Mouse (Mus musculus): Measurements from ENCODE around the gene Gng8. TPM values are rescaled to one million over a fixed set of nuclear protein-coding genes. Genes with fewer than 3 reads are reported as not detected.

Gng8 gene
- polyA plus RNA-seq, 2 experiments: 17.8 to 63.3 TPM

GRCm38 (mm10) chr7:16872478-16872877, 19.1 kb upstream of the Gng8 start:
- H3K9ac ChIP-seq (ENCODE audit: low read depth, low read length, severe bottlenecking): no peak overlapping the region
- H3K4me1 ChIP-seq (ENCODE audit: control insufficient read depth, insufficient read depth, low read length): peaks cover 7% of the 10 kb centered on the region; the same call in 1 of the 2 replicates
- no peak overlapping the region for H3K4me3 ChIP-seq (replicated peaks; ENCODE audit: low read length)
- no peaks in the 10 kb centered on the region for H3K27me3 ChIP-seq (ENCODE audit: control insufficient read depth, insufficient read depth, low read length)
- peaks cover 42% of the 10 kb centered on the region for H3K36me3 ChIP-seq (ENCODE audit: control insufficient read depth, insufficient read depth, low read length)
- ATAC-seq (ENCODE audit: low FRiP score, low read depth): no peak
- H3K4me2 ChIP-seq (replicated peaks; ENCODE audit: low read depth, low read length, severe bottlenecking): no peak overlapping the region
- no peak overlapping the region for H3K27ac ChIP-seq (replicated peaks; ENCODE audit: low read depth, low read length)
- H3K9me3 ChIP-seq (ENCODE audit: control insufficient read depth, low read length): no peaks in the 10 kb centered on the region
- no peak for DNase-seq (ENCODE audit: low spot score)
- TF ChIP-seq POLR2A (IDR thresholded peaks at IDR 0.05; ENCODE audit: borderline replicate concordance, extremely low read depth, insufficient read depth, insufficient read length): no peak
- 93% methylated on average over 9 of the region's 9 CpGs for whole genome bisulfite sequencing

DNA sequence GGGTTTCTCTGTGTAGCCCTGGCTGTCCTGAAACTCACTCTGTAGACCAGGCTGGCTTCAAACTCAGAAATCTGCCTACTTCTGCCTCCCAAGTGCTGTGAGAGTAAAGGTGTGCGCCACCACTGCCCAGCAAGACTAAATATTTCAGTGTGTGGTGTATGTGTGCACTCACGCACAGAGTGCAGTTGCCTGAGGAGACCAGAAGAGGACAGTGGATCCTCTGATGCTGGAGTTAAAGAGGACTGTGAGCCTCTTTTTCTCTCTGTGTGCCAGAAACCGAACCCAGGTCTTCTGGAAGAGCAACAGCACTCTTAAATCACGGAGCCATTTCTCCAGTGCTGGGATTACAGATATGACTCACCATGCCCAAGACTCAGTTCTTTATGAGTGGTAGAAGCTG, 18.2 kb upstream of the Gng8 start:
- Histone ChIP-seq H3K9ac (ENCODE audit: low read depth, low read length, severe bottlenecking) (no peak overlapping the region), H3K27ac (replicated peaks; ENCODE audit: low read depth, low read length) (no peak overlapping the region), H3K9me3 (ENCODE audit: control insufficient read depth, low read length) (no peaks in the 10 kb centered on the region), H3K27me3 (ENCODE audit: control insufficient read depth, insufficient read depth, low read length) (no peaks in the 10 kb centered on the region), H3K4me1 (ENCODE audit: control insufficient read depth, insufficient read depth, low read length) (peaks cover 7% of the 10 kb centered on the region; the same call in 1 of the 2 replicates), H3K36me3 (ENCODE audit: control insufficient read depth, insufficient read depth, low read length) (peaks cover 38% of the 10 kb centered on the region), H3K4me3 (replicated peaks; ENCODE audit: low read length) (no peak overlapping the region), H3K4me2 (replicated peaks; ENCODE audit: low read depth, low read length, severe bottlenecking) (no peak overlapping the region)
- 96% methylated on average over 4 of the region's 4 CpGs for WGBS
- no peak for ATAC-seq (ENCODE audit: low FRiP score, low read depth)
- DNase-seq (ENCODE audit: low spot score): no peak
- no peak for TF ChIP-seq POLR2A (IDR thresholded peaks at IDR 0.05; ENCODE audit: borderline replicate concordance, extremely low read depth, insufficient read depth, insufficient read length)

GRCm38 (mm10) chr7:16874190-16874589, 17.4 kb upstream of the Gng8 start:
- WGBS: 7% methylated on average over 17 of the region's 17 CpGs
- DNase-seq (ENCODE audit: low spot score): peak; percentile 75
- no peak overlapping the region for H3K9ac ChIP-seq (ENCODE audit: low read depth, low read length, severe bottlenecking)

GRCm38 (mm10) chr7:16874756-16875309, 16.8 kb upstream of the Gng8 start:
- H3K4me3 ChIP-seq (replicated peaks; ENCODE audit: low read length): peak overlapping the region; percentile 87
- TF ChIP-seq POLR2A (IDR thresholded peaks at IDR 0.05; ENCODE audit: borderline replicate concordance, extremely low read depth, insufficient read depth, insufficient read length): no peak
- WGBS: under 1% methylated on average over 33 of the region's 33 CpGs
- DNase-seq (ENCODE audit: low spot score) (peak; percentile 100), ATAC-seq (ENCODE audit: low FRiP score, low read depth) (peak; percentile 96)
- no peaks in the 10 kb centered on the region for H3K27me3 ChIP-seq (ENCODE audit: control insufficient read depth, insufficient read depth, low read length)
- peaks cover 36% of the 10 kb centered on the region for H3K36me3 ChIP-seq (ENCODE audit: control insufficient read depth, insufficient read depth, low read length)
- H3K4me1 ChIP-seq (ENCODE audit: control insufficient read depth, insufficient read depth, low read length): peaks cover 8% of the 10 kb centered on the region; the same call in 1 of the 2 replicates
- H3K27ac ChIP-seq (replicated peaks; ENCODE audit: low read depth, low read length): peak overlapping the region; percentile 86
- peak overlapping the region; percentile 80 for H3K4me2 ChIP-seq (replicated peaks; ENCODE audit: low read depth, low read length, severe bottlenecking)
- H3K9me3 ChIP-seq (ENCODE audit: control insufficient read depth, low read length): no peaks in the 10 kb centered on the region
- H3K9ac ChIP-seq (ENCODE audit: low read depth, low read length, severe bottlenecking): 0 out of 2 replicates have a peak overlapping the region, but pooled peaks have one; percentile 77

More at GRCm38 (mm10) chr7:16874190-16874589, 17.4 kb upstream of the Gng8 start:
- no peaks in the 10 kb centered on the region for H3K9me3 ChIP-seq (ENCODE audit: control insufficient read depth, low read length)
- H3K4me1 ChIP-seq (ENCODE audit: control insufficient read depth, insufficient read depth, low read length): peaks cover 7% of the 10 kb centered on the region; the same call in 1 of the 2 replicates
- no peaks in the 10 kb centered on the region for H3K27me3 ChIP-seq (ENCODE audit: control insufficient read depth, insufficient read depth, low read length)
- H3K36me3 ChIP-seq (ENCODE audit: control insufficient read depth, insufficient read depth, low read length): peaks cover 38% of the 10 kb centered on the region
- peak overlapping the region; percentile 86 for H3K27ac ChIP-seq (replicated peaks; ENCODE audit: low read depth, low read length)
- peak overlapping the region; percentile 87 for H3K4me3 ChIP-seq (replicated peaks; ENCODE audit: low read length)
- peak; percentile 43; the same call in 1 of the 2 replicates for TF ChIP-seq POLR2A (IDR thresholded peaks at IDR 0.05; ENCODE audit: borderline replicate concordance, extremely low read depth, insufficient read depth, insufficient read length)
- ATAC-seq (ENCODE audit: low FRiP score, low read depth): no peak
- peak overlapping the region; percentile 46 for H3K4me2 ChIP-seq (replicated peaks; ENCODE audit: low read depth, low read length, severe bottlenecking)

- no peaks in the 10 kb centered on the region for H3K27me3 ChIP-seq (ENCODE audit: control insufficient read depth, insufficient read depth, low read length)
- H3K27ac ChIP-seq (replicated peaks; ENCODE audit: low read depth, low read length): peak within 1 kb of the TSS; percentile 86
- 0% methylated on average over 1 of the region's 1 CpGs for WGBS
- ATAC-seq (ENCODE audit: low FRiP score, low read depth) (no peak), DNase-seq (ENCODE audit: low spot score) (no peak)
- H3K4me2 ChIP-seq (replicated peaks; ENCODE audit: low read depth, low read length, severe bottlenecking): peak within 1 kb of the TSS; percentile 80
- no peaks in the 10 kb centered on the region for H3K9me3 ChIP-seq (ENCODE audit: control insufficient read depth, low read length)
- no peak for TF ChIP-seq POLR2A (IDR thresholded peaks at IDR 0.05; ENCODE audit: borderline replicate concordance, extremely low read depth, insufficient read depth, insufficient read length)
- peaks cover 33% of the 10 kb centered on the region for H3K36me3 ChIP-seq (ENCODE audit: control insufficient read depth, insufficient read depth, low read length)
- peaks cover 11% of the 10 kb centered on the region; the same call in 1 of the 2 replicates for H3K4me1 ChIP-seq (ENCODE audit: control insufficient read depth, insufficient read depth, low read length)
- peak within 1 kb of the TSS; percentile 77 for H3K9ac ChIP-seq (ENCODE audit: low read depth, low read length, severe bottlenecking)
- H3K4me3 ChIP-seq (replicated peaks; ENCODE audit: low read length): peak within 1 kb of the TSS; percentile 87
Measured at GRCm38 (mm10) chr7:16875310-16875325, 16.5 kb upstream of the Gng8 start, which contains the start of gene Dact3. TSS of gene Dact3 (plus strand) at chr7:16875317.

GRCm38 (mm10) chr7:16875326-16875725, 16.3 kb upstream of the Gng8 start:
- H3K4me2 ChIP-seq (replicated peaks; ENCODE audit: low read depth, low read length, severe bottlenecking): peak overlapping the region; percentile 80
- ATAC-seq (ENCODE audit: low FRiP score, low read depth) (no peak), DNase-seq (ENCODE audit: low spot score) (no peak)
- peak; percentile 52; the same call in 1 of the 2 replicates for TF ChIP-seq POLR2A (IDR thresholded peaks at IDR 0.05; ENCODE audit: borderline replicate concordance, extremely low read depth, insufficient read depth, insufficient read length)
- H3K27me3 ChIP-seq (ENCODE audit: control insufficient read depth, insufficient read depth, low read length): no peaks in the 10 kb centered on the region
- no peaks in the 10 kb centered on the region for H3K9me3 ChIP-seq (ENCODE audit: control insufficient read depth, low read length)
- peak overlapping the region; percentile 81 for H3K27ac ChIP-seq (replicated peaks; ENCODE audit: low read depth, low read length)
- H3K4me1 ChIP-seq (ENCODE audit: control insufficient read depth, insufficient read depth, low read length): peaks cover 13% of the 10 kb centered on the region; the same call in 1 of the 2 replicates
- peak overlapping the region; percentile 77 for H3K9ac ChIP-seq (ENCODE audit: low read depth, low read length, severe bottlenecking)
- H3K36me3 ChIP-seq (ENCODE audit: control insufficient read depth, insufficient read depth, low read length): peaks cover 31% of the 10 kb centered on the region
- peak overlapping the region; percentile 87 for H3K4me3 ChIP-seq (replicated peaks; ENCODE audit: low read length)
- WGBS: 0% methylated on average over 13 of the region's 42 CpGs
